Mouse (Mus musculus): ENCODE measurements around the gene Atp5d. TPM values are rescaled to one million over a fixed set of nuclear protein-coding genes. Genes with fewer than 3 reads are reported as not detected.

The Atp5d gene
- polyA plus RNA-seq, 1 experiment from 2014 or later = 494 TPM

GRCm38 (mm10) chr10:80158307-80158986, 20.0 kb downstream of the Atp5d start:
- Histone ChIP-seq H3K27me3 (no peaks in the 10 kb centered on the region), H3K9ac (peak overlapping the region; percentile 17; the same call in 1 of the 2 replicates), H3K27ac (peak overlapping the region; percentile 92), H3K36me3 (peaks cover 41% of the 10 kb centered on the region), H3K9me3 (no peaks in the 10 kb centered on the region), H3K4me2 (peak overlapping the region; percentile 77), H3K4me3 (0 out of 2 replicates have a peak overlapping the region, but pooled peaks have one; percentile 7), H3K4me1 (peaks cover 94% of the 10 kb centered on the region)
- no peak for ATAC-seq (ENCODE audit: insufficient number of reproducible peaks, low FRiP score, low TSS enrichment, low read depth)
- WGBS = 6% methylated on average over 18 of the region's 18 CpGs

GRCm38 (mm10) chr10:80159021-80159560, 20.7 kb downstream of the Atp5d start:
- Histone ChIP-seq H3K9me3 (no peaks in the 10 kb centered on the region), H3K4me1 (peaks cover 93% of the 10 kb centered on the region), H3K27me3 (no peaks in the 10 kb centered on the region), H3K9ac (peak overlapping the region; percentile 17; the same call in 1 of the 2 replicates), H3K4me3 (peak overlapping the region; percentile 45), H3K4me2 (peak overlapping the region; percentile 77), H3K27ac (peak overlapping the region; percentile 92), H3K36me3 (peaks cover 35% of the 10 kb centered on the region)
- 7% methylated on average over 12 of the region's 12 CpGs for WGBS
- ATAC-seq (ENCODE audit: insufficient number of reproducible peaks, low FRiP score, low TSS enrichment, low read depth) = peak; percentile 0; the same call in 1 of the 2 replicates

GRCm38 (mm10) chr10:80159561-80160454, 21.4 kb downstream of the Atp5d start:
- Histone ChIP-seq H3K4me3 (peak overlapping the region; percentile 45), H3K9ac (0 out of 2 replicates have a peak overlapping the region, but pooled peaks have one; percentile 17), H3K9me3 (no peaks in the 10 kb centered on the region), H3K4me1 (peaks cover 93% of the 10 kb centered on the region), H3K27ac (peak overlapping the region; percentile 92), H3K27me3 (no peaks in the 10 kb centered on the region), H3K4me2 (peak overlapping the region; percentile 77), H3K36me3 (peaks cover 28% of the 10 kb centered on the region)
- peak; percentile 78 for ATAC-seq (ENCODE audit: insufficient number of reproducible peaks, low FRiP score, low TSS enrichment, low read depth)
- under 1% methylated on average over 55 of the region's 55 CpGs for WGBS

- Histone ChIP-seq H3K9me3 (no peaks in the 10 kb centered on the region), H3K4me3 (peak overlapping the region; percentile 45), H3K36me3 (peaks cover 19% of the 10 kb centered on the region), H3K4me1 (peaks cover 92% of the 10 kb centered on the region), H3K27ac (peak overlapping the region; percentile 92), H3K27me3 (no peaks in the 10 kb centered on the region), H3K4me2 (peak overlapping the region; percentile 77), H3K9ac (peak overlapping the region; percentile 7; the same call in 1 of the 2 replicates)
- 2% methylated on average over 33 of the region's 33 CpGs for WGBS
- ATAC-seq (ENCODE audit: insufficient number of reproducible peaks, low FRiP score, low TSS enrichment, low read depth) = no peak
Observed at GRCm38 (mm10) chr10:80160455-80161371, 22.3 kb downstream of the Atp5d start.

- ATAC-seq (ENCODE audit: insufficient number of reproducible peaks, low FRiP score, low TSS enrichment, low read depth) = no peak
- WGBS = 10% methylated on average over 7 of the region's 7 CpGs
Observed at GRCm38 (mm10) chr10:80161522-80162242, 23.2 kb downstream of the Atp5d start.

GRCm38 (mm10) chr10:80162243-80162608, 23.8 kb downstream of the Atp5d start:
- Histone ChIP-seq H3K9me3 (no peaks in the 10 kb centered on the region), H3K27ac (peak overlapping the region; percentile 92), H3K4me3 (no peak overlapping the region), H3K27me3 (no peaks in the 10 kb centered on the region), H3K4me2 (no peak overlapping the region), H3K36me3 (peaks cover 3% of the 10 kb centered on the region), H3K4me1 (peaks cover 91% of the 10 kb centered on the region), H3K9ac (no peak overlapping the region)
- WGBS = 78% methylated on average over 3 of the region's 3 CpGs
- ATAC-seq (ENCODE audit: insufficient number of reproducible peaks, low FRiP score, low TSS enrichment, low read depth) = no peak

More at GRCm38 (mm10) chr10:80161522-80162242, 23.2 kb downstream of the Atp5d start:
- Histone ChIP-seq H3K4me1 (peaks cover 91% of the 10 kb centered on the region), H3K27ac (peak overlapping the region; percentile 92), H3K4me2 (peak overlapping the region; percentile 77), H3K36me3 (peaks cover 9% of the 10 kb centered on the region), H3K9ac (no peak overlapping the region), H3K4me3 (peak overlapping the region; percentile 45), H3K9me3 (no peaks in the 10 kb centered on the region), H3K27me3 (no peaks in the 10 kb centered on the region)

GRCm38 (mm10) chr10:80162716-80163299, 24.4 kb downstream of the Atp5d start:
- H3K4me3 ChIP-seq = no peak overlapping the region
- H3K27ac ChIP-seq = peak overlapping the region; percentile 92
- H3K9me3 ChIP-seq = no peaks in the 10 kb centered on the region
- peaks cover 86% of the 10 kb centered on the region for H3K4me1 ChIP-seq
- no peak overlapping the region for H3K4me2 ChIP-seq
- ATAC-seq (ENCODE audit: insufficient number of reproducible peaks, low FRiP score, low TSS enrichment, low read depth) = no peak
- no peaks in the 10 kb centered on the region for H3K27me3 ChIP-seq
- H3K9ac ChIP-seq = no peak overlapping the region
- no peaks in the 10 kb centered on the region for H3K36me3 ChIP-seq
- 63% methylated on average over 6 of the region's 6 CpGs for WGBS

- peaks cover 82% of the 10 kb centered on the region for H3K4me1 ChIP-seq
- no peak overlapping the region for H3K4me2 ChIP-seq
- WGBS = 57% methylated on average over 8 of the region's 8 CpGs
- H3K9ac ChIP-seq = no peak overlapping the region
- peak overlapping the region; percentile 92 for H3K27ac ChIP-seq
- no peaks in the 10 kb centered on the region for H3K36me3 ChIP-seq
- H3K9me3 ChIP-seq = no peaks in the 10 kb centered on the region
- ATAC-seq (ENCODE audit: insufficient number of reproducible peaks, low FRiP score, low TSS enrichment, low read depth) = no peak
- H3K27me3 ChIP-seq = no peaks in the 10 kb centered on the region
- H3K4me3 ChIP-seq = no peak overlapping the region
Observed at GRCm38 (mm10) chr10:80163721-80164120, 25.3 kb downstream of the Atp5d start.

GRCm38 (mm10) chr10:80164161-80164997, 25.9 kb downstream of the Atp5d start:
- H3K27me3 ChIP-seq = no peaks in the 10 kb centered on the region
- H3K9ac ChIP-seq = peak overlapping the region; percentile 27
- H3K9me3 ChIP-seq = no peaks in the 10 kb centered on the region
- H3K27ac ChIP-seq = peak overlapping the region; percentile 92
- no peaks in the 10 kb centered on the region for H3K36me3 ChIP-seq
- no peak for ATAC-seq (ENCODE audit: insufficient number of reproducible peaks, low FRiP score, low TSS enrichment, low read depth)
- peak overlapping the region; percentile 94 for H3K4me2 ChIP-seq
- 6% methylated on average over 44 of the region's 44 CpGs for WGBS
- peaks cover 82% of the 10 kb centered on the region for H3K4me1 ChIP-seq
- peak overlapping the region; percentile 41 for H3K4me3 ChIP-seq

- Histone ChIP-seq H3K4me2 (peak overlapping the region; percentile 94), H3K9ac (peak overlapping the region; percentile 27), H3K4me1 (peaks cover 82% of the 10 kb centered on the region), H3K4me3 (peak overlapping the region; percentile 41), H3K27me3 (no peaks in the 10 kb centered on the region), H3K9me3 (no peaks in the 10 kb centered on the region), H3K27ac (peak overlapping the region; percentile 92), H3K36me3 (peaks cover 4% of the 10 kb centered on the region)
- ATAC-seq (ENCODE audit: insufficient number of reproducible peaks, low FRiP score, low TSS enrichment, low read depth) = peak; percentile 11; the same call in 1 of the 2 replicates
- under 1% methylated on average over 17 of the region's 17 CpGs for WGBS
Observed at GRCm38 (mm10) chr10:80164998-80165344, 26.5 kb downstream of the Atp5d start.
